Mouse (Mus musculus): ENCODE data around the gene Lgals9.
"Not testable (repeated sequence)": the region's sequence is repeated elsewhere in the genome, so short reads cannot be mapped to it uniquely, and the experiment has no call there.

Gene Lgals9

DNA sequence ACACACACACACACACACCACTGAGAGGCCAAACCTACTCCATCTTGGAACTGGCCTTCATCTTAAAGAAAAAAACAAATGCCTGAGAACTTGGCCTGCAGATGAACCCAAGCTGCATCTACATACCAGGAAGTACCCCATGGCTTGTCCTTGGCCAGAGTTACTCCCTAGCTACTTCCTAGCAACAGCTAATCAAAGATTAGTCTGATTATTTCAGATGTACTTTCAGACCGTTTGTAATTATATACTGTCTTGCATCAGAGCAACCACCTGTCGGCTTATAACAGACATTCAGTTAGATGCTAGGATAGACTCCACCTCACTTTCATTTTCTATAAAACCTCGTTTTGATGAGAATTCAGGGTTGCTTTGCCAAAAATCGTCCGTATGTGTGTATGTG, 21.7 kb upstream of the Lgals9 start:
- no peak for DNase-seq

DNA sequence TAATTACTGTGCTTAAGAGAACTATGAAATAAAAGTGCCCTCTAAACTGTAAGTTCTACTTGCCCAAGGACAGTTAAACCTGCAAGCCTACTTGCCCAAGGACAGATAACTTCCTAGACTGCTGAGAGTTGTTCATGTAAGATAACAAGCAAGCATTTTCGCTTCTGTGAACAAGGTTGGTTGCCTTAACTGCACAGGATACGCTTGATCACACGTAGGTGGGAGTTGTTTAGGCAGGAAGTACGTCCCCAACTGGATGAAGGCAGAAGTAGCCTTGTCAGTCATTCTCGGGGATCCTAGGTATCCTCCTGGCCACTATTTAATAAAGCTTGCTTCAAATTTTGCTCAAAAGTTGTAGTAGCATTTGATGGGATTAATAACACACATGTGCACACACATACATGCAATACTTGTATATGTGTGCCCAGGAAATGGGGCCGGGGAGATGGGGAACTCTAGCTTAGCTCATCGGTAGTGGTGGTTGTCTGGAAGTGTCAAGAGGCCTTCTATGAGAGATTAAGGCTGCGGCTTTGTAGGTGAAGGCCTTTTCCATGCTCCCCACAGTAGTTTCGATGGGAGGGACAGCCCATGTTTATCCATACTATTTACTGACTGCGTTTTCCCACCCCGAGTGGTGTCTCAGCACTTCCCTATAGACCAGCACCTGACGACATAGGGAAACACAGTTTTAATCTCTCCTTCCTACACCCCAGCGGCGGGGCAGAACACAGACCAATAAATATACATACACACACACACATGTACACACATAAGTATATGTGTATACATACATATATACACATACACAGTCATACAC, 21.0 kb upstream of the Lgals9 start:
- no peak for DNase-seq

DNA sequence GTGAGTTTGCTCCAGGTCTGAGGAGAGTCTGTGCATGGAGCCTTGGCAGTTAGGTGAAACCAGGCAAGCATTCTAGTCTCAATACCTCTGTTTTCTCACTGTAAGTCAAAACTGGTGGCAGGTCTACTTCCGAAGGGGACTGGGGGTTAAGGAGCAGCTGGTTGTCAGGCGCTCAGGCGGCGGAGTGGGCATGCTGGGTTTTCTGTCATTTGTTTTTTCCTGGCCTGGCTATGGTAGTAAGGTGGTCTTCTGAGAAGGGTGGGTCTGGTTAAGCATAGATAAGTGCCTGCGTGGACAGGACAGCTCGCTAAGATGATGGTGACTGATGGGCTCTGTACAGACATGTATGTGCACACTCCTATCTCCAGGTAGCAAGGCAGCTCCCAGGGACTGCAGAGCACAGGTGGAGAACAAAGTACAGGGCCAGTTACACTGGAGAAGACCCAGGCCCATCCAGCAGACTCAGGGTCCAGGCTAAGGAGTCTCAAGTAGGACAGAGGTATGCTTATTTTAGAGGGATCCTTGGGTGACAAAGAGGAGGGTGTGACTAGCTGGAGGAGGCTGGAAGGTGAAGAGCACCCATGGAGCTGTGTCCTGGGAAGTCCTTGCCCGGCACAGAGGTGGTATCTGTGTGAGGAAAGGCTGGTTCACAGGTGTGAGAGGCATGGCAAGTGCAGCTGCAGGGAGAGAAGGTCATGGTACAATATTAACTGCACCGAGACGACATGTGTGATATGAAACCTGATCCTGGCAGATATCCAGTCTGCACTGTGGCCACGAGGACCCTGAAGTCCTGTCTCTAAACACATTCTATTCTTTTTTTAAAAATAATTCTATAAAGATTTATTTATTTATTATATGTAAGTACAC, 19.3 kb upstream of the Lgals9 start:
- no peak for DNase-seq

DNA sequence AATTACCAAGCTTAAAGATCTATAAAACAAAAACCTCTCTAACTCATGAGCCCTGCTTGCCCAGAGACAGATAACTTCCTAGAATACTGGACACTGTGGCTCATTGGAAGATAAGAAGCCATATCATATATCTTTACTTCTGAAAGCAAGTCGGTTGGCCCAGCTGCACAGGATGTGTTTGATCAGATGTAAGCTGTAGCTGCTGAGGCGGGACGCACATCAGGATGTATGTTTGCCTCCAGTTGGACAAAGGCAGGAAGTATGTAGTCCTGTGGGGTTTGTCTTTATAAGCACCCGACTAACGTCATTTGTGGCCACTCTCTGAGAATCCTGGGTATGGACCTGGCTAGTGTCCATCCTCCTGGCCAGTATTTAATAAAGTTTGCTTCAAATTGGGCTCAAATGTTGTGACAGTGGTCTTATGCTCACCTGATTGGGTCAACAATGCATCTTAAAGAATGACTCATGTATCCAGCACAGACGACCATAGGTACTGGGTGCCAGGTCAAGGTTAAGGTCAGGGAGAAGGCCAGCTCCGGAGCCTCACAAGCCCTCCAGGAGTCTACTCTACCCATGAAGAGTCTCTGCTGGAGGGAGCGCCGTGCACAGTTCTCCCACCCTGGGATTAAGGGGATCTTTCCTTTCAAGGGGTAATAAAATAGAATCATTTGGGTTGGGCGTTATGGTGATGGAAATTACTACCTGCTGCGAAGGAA, 18.5 kb upstream of the Lgals9 start:
- no peak for DNase-seq

DNA sequence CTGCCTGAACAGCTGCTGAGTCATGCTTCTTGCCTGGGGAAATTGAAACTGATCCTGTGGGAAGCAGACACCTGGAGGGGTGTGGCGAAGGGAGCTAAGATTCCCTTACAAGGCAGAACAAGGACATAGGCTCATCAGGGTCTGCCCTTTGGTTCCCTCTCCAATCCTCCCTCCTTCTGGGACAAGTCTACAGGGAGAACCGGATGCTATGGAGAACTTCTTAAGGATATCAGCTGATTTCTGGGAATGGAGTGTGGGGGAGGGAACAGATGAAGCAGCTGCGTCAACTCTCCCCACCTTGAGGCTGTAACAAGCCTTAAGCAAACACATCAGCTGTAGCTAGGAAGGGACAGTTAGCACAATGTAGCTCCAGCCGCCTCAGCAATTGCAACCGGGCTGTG, 17.8 kb upstream of the Lgals9 start:
- DNase-seq: no peak

DNA sequence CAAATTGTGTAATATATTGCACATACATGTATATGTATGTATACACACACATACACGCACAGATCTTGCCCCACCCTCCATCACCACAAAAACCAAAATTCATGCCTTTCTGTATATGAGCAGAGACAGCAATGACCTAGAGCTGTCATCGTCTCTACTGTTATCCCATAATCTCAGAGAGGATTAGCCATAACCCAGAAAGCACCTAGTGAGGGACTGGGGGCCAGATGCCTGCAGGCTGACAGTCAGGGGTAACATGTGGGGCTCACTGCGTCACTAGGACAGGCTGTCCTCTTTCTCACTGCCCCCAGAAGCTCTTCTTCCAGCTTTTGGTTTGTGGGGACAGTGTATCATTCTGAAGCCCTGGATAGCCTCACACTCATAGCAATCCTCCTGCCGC, 17.1 kb upstream of the Lgals9 start:
- no peak for DNase-seq

DNA sequence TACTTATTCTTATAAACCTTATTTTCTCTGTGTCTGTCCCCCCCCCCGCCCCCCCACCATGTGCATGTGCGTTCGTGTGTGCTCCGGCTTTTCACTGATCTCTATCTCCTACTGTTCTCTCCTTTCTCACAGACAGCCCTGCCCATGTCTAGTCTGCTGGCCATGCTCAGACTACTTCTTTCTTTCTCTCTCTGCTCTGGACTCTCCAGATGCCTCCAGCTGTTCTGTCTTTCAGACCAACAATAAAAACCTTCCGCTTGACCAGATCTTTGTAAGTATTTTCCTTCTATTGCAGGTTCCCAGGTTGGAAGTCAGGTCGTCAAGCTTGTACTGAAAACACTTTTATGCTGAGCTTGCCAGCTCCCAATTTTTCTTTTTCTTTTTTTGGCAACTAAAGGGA, 14.4 kb upstream of the Lgals9 start:
- DNase-seq: no peak

DNA sequence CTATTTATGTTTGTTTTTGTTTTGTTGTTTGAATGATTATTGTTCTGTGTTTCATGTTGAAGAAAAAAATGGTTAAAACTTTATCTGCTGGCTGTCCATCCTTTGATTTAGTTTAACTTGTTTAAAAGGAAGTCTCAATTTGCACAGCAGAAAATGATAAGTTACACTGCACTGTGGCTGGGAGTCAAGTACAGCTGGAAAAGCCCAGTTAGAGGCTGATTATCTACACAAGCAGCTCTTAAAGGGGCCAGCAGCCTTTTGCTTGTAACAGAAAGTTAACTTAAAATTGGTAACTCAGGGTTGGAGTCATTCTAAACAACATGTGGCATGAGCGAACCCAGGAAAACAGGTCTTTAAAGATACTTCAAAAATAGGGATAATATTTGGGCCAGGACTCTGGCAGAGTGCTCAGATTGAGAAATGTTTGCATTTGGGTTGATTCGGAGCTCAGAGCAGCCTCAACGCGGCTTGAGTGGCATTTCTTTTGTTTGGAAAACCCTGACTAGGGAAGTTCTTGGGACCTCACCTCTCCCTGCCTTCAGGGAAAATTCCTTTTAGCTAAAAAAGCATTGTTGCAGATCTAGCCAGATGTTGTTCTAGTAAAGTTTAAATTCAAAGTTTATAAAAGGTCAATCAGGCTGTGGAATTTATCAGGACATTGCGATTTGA, 6.3 kb upstream of the Lgals9 start:
- not testable (repeated sequence) for DNase-seq

DNA sequence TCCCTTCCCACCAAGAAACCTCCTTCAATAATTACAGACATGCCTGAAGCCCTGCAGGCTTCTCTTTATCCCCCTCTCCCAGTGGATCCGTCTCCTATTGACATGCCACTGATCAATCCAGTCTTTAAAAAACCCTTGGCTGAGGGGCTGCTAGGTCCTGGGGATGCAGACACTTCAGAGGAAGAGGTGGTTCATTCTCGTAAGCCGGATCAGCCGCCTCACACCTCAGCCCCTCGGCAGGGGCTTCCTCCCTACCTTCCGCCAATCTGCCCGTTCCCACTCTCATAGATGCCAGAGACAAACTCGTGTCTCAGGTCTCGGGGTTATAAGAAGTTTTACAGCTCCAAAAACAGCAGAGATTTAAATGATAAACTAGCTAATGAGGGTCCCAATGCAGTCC, 5.3 kb upstream of the Lgals9 start:
- no peak for DNase-seq

DNA sequence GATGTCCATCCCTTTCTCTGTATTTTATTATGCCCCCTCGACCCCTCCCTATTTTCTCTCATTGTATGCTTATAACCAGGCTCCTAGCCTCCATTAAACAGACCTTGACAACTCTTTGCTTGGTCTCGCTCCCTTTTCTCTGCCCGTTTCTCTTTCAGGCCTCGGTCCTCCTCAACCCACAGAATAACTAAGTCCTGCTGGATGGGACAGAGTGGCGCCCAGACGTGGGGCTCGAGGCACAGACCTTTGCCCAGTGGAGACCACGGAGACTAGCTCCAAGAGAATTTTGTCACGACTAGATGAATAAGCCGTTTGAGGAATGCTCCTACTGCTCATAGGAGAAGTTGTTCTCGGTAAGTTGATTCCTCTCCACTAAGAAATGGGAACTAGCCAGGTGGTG, 4.5 kb upstream of the Lgals9 start:
- not testable (repeated sequence) for DNase-seq

DNA sequence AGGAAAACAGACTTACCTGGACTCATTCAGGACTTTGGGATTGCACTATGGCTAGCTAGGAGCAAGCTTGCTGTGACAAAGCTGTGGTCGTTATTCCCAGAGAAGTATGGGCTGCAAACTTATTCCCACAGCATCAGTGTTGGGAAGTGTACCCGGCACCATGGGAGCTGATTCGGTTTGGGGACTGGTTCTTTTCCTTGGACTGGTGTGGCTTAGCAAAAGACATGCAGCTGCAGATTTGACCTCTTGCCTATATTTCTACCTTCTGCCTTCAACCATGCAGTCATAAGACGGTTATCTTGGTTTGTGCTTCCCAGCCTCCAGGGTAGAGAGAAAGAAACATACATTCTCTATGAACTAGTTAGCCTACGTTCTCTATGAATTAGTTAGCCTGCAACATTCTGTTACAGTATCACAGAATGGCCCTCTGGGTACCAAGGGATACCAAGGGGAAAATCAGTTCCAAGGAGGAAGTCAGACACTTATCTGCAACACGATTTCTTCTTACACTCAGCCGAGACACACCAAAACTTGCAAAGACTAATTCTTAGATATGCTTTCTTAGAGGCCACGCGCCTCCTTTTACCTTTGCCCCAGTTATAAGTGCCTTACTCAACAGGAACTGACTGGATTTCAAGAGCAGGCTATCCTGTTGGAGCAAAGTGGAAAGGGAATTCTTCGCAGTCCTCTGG, 1.7 kb upstream of the Lgals9 start:
- DNase-seq: no peak

DNA sequence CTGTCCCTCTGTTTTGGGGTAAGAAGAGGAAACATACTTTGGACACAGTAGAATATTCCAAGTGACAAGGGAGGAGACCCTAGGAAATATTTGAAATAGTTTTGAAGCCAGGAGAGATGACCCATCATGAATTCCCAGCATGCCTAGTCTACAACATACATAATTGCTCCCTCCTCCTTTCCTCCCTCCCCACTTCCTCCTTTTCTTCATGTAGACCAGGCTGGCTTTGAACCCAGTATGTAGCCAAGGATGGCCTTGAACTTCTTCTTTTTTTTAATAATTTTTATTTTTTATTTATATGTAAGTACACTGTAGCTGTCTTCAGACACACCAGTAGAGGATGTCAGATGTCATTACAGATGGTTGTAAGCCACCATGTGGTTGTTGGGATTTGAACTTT, 759 bp upstream of the Lgals9 start:
- DNase-seq: no peak

DNA sequence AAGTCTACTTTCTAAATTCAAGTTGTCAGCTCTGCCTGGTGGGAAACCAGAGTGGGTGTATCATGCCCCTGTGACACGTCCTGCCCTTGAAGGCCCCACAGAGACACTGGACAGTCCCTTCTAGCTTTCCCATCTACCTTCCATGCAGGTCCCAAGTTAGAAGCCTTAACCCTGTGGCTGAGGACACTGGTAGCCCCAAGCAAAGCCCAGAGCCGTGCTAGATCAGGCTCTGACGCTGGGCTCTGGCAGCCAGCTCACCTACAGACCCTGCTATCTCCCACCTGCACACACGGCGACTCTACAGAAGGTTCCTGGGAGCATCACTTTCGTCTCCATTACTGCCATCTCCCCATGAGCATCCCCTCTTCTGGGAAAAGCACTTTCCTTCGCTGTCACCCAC, 1.2 kb downstream of the Lgals9 start:
- no peak for DNase-seq

DNA sequence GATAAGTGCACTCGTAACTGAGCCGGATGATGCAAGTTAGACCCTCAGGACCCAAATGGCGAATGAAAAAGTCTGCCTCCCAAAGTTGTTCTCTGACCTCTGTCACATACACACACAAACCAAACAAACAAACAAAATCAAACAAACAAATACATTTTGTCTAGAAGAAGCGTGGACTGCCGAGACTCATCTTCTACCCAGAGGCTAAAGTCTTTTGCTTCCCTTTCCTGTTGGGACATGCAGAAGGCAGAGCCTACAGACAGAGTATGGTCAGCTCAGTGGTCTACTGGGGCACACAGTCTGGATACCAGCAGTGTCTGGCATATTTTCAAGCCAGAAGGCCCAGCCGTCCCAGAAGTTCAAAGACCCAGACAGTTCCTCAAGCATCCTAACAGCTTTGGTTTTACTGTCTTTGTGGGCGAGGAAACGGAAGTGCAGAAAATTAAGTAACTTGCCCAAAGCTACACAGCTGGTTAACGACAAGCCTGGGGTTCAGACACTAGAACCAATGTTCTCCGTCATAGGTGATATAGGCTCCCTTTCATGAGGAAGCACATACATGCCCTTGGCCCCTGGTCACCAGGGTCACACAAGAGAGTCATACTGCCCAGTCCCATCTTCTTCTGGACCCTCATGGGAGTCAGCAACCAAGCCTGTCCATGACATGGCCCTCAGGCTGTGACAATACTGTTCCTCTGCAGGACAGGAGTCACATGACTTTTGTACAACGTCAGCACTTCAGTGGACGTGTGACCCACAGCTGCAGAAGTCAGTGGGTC, 2.0 kb downstream of the Lgals9 start:
- no peak for DNase-seq

DNA sequence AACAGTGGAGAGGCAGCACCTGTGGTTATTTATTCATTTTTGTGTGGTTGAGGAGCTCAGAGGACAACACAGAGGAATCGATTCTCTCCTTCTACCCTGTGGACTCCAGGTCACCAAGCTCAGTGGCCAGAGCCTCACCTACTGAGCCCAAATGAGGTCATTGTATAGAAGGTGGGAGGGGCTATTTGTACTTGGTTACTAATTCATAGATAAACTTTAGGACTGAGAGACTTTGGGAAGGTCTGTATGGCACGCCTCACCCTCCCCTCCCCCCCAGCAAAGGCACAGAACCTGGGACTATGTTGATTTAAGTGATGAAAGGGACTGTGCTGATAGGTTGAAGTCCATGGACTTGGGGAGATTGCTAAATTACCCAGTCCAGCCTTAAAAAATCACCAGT, 2.7 kb downstream of the Lgals9 start:
- DNase-seq: no peak

DNA sequence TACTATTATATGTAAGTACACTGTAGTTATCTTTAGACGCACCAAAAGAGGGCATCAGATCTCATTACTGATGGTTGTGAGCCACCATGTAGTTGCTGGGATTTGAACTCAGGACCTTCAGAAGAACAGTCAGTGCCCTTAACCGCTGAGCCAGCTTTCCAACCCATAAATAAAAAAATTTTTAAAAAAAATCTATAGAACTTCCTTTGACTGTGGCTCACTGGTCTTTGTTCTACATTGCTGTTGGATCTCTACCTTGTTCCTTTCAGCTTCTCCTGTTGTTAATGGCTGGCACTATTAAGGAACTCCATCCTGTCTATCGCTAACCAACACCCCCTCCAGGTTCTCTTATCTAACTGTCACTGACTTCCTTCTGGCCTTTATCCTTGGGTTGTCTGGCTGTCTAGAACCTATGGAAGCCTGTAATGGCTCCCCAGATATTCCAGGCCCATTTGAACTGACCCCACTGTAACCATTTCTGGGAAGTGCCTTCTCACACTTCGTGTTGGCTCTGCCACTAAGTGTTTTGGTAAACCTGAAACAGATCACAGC, 4.6 kb downstream of the Lgals9 start:
- no peak for DNase-seq

DNA sequence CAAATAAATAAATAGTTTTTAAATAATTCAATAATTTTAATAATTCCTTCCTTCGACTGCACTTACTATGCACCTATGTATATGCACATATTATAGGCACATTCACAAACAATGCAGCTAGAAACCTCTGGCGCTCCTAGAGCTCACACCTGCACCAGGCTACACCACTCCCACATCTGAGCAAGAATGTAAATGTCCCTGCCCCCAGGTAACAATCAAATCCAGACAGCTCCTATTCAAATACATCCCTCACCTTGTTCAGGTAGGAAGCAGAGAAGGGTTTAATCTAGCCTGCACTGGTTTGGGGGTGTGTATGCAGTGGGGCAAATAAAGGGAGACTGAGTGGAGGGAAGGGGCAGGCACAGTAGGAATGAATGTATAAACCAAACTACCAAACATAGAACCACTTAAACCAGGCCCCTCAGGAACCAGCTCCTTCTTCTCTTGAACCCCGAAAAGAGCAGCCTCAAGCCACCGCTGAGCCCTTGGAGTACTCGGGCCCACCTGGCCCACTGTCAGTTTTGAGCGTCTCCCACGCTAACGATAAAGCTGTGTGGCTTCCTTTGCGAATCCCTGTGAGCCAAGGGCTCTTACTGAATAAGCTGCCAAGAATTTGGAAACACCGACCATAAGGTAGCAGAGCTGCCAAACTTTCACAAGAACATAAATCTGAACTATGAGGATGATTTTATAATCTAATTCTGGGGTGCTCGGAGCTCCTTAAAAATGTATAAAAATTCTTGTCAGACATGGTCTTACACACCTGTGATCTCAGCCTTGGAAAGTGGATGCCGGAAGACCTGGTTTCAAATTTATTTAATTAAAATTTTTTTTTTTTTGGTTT, 6.3 kb downstream of the Lgals9 start:
- DNase-seq: no peak

DNA sequence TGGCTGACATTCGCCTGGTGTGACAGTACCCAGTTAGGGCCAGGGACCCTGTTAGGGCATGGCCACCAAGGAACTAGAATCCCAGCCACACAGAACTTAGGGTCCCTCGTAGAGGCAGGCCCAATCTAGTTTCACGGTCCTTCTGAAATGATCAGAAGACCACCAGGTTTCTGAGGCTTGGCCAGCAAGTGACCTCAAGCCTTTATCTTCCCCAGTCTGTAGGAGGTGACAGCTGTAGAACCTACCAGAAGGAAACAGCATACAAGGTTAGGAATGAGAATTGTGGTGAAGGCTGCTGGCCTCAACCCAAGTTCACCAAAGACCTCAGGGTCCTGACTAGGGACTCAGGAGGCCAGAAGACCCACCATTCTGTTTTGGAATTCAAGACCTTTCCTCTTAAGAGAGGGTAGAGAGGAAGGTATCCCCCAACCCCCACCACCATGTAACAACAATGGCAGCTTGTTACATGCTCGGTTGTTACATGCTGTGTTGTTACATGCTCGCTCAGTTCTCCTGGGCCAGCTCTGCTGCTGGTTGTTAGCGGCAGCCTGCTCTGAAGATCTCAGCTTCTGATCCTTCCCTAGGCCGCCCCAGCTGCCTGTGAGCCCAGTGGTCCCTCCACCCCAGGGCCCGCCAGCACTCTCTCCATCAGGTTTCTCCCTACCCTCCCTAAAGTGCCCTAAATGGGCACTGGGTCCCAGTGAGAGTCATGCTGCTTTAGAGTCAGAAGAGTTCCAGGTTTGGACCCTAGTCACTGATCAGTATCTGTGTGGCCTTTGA, 7.8 kb downstream of the Lgals9 start:
- no peak for DNase-seq

DNA sequence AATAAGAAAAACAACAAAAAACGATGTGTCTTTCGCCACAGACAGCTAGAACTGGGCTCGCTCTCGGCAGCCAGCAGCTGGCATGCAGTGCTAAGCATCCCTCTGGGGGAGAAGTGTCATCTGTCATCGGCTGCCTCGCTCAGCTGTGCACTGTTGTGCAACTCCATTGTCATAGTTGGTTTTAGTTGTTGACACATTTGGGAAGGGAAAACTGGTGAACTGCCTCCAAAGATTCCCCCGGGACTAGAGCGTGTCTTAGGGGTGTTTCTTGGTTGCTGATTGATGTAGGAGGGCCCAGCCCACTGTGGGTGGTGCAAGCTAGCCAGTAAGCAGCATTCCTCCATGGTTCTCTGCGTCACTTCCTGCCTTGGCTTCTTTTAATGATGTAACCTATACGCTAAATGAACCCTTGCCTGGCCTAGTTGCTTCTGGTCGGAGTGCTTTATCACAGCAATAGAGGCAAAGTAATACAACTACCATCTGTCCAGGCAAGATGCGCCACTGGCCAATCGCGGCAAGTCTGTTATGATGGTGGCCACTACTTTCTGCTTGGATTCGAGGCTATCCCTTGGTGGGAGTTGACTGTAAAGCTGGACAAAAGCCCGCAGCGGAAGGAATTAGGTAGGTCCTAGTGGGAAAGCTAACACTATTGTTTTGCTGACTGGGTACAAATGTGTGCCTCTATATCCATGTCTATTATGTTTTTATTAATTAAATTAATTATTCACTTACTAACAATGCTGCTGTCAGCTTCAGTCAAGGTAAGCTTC, 11.2 kb downstream of the Lgals9 start:
- no peak for DNase-seq

Data from cerebellum, adult 11 months (tissue).